Mouse (Mus musculus) heart, postnatal 25 days (tissue): ENCODE measurements at regions not wholly inside any gene's neighbourhood (a gene's known extent, or its start where the extent isn't known, plus 50 kb on each side); places are given as distances from the start of the nearest gene placed in this dataset.

ENCODE experiments used
- DNase-seq: peaks from one replicate; pipeline ENCODE4 v3.0.0; 2022; ENCODE audit warnings: low spot score
- intact Hi-C: fragments of 180-260 bp; cut with DNase I; formaldehyde crosslinking; loops from one replicate; pipeline ENCODE4 v1.15.1; 2025

GRCm38 (mm10) chr8:26824189-26824941, 152.8 kb upstream of the Zfp703 start:
- intact Hi-C loops, result no loop called here
- no peak for DNase-seq

GRCm38 (mm10) chr8:26828311-26828909, 148.7 kb upstream of the Zfp703 start:
- DNase-seq, result no peak
- intact Hi-C loops, result no loop called here

GRCm38 (mm10) chr8:26829313-26829712, 147.8 kb upstream of the Zfp703 start:
- no peak for DNase-seq
- intact Hi-C loops, result no loop called here

GRCm38 (mm10) chr8:26831148-26831547, 146.0 kb upstream of the Zfp703 start:
- intact Hi-C loops, result no loop called here
- DNase-seq, result no peak

GRCm38 (mm10) chr8:26831790-26832189, 145.3 kb upstream of the Zfp703 start:
- intact Hi-C loops, result no loop called here
- no peak for DNase-seq

- intact Hi-C loops, result no loop called here
Observed at GRCm38 (mm10) chr8:26832546-26832945, 144.6 kb upstream of the Zfp703 start.

GRCm38 (mm10) chr8:26833297-26833696, 143.8 kb upstream of the Zfp703 start:
- intact Hi-C loops, result no loop called here
- DNase-seq, result no peak

More at GRCm38 (mm10) chr8:26832546-26832945, 144.6 kb upstream of the Zfp703 start:
- DNase-seq, result no peak

GRCm38 (mm10) chr8:26833784-26834183, 143.3 kb upstream of the Zfp703 start:
- no peak for DNase-seq
- intact Hi-C loops, result no loop called here

- no peak for DNase-seq
- intact Hi-C loops, result no loop called here
Observed at GRCm38 (mm10) chr8:26834604-26835003, 142.5 kb upstream of the Zfp703 start.

GRCm38 (mm10) chr8:26835076-26835475, 142.0 kb upstream of the Zfp703 start:
- DNase-seq, result no peak
- intact Hi-C loops, result no loop called here

- DNase-seq, result no peak
- intact Hi-C loops, result no loop called here
Observed at GRCm38 (mm10) chr8:26835616-26836015, 141.5 kb upstream of the Zfp703 start.

GRCm38 (mm10) chr8:26836552-26836951, 140.6 kb upstream of the Zfp703 start:
- DNase-seq, result no peak
- intact Hi-C loops, result no loop called here

GRCm38 (mm10) chr8:26840286-26840685, 136.8 kb upstream of the Zfp703 start:
- no peak for DNase-seq
- intact Hi-C loops, result no loop called here

- intact Hi-C loops, result no loop called here
- DNase-seq, result no peak
Observed at GRCm38 (mm10) chr8:26840745-26841680, 136.1 kb upstream of the Zfp703 start.

- intact Hi-C loops, result no loop called here
- no peak for DNase-seq
Observed at GRCm38 (mm10) chr8:26843714-26844113, 133.4 kb upstream of the Zfp703 start.

GRCm38 (mm10) chr8:26844132-26844808, 132.9 kb upstream of the Zfp703 start:
- DNase-seq, result no peak
- intact Hi-C loops, result no loop called here

- intact Hi-C loops, result loop anchor here (5.0 kb wide), 1 partner anchor 133 kb away; the partner anchor contains the start of gene Zfp703
Observed at GRCm38 (mm10) chr8:26844809-26845143, 132.3 kb upstream of the Zfp703 start.

GRCm38 (mm10) chr8:26845481-26846194, 131.5 kb upstream of the Zfp703 start:
- DNase-seq, result no peak
- intact Hi-C loops, result loop anchor here (5.0 kb wide), 1 partner anchor 132 kb away; the partner anchor contains the start of gene Zfp703

More at GRCm38 (mm10) chr8:26844809-26845143, 132.3 kb upstream of the Zfp703 start:
- no peak for DNase-seq

GRCm38 (mm10) chr8:26847009-26847408, 130.1 kb upstream of the Zfp703 start:
- intact Hi-C loops, result loop anchor here (5.0 kb wide), 1 partner anchor 130 kb away; the partner anchor contains the start of gene Zfp703
- no peak for DNase-seq
